Mouse (Mus musculus) lung, adult 2 months (tissue): Measurements from ENCODE around the gene Cdc42. TPM values are rescaled to one million over a fixed set of nuclear protein-coding genes. Genes with fewer than 3 reads are reported as not detected.

Experiments
- DNase-seq: peaks from one replicate; pipeline ENCODE4 v3.0.0; 2022
- H3K4me1 ChIP-seq: fragments of 200-500 bp; 2 replicates; pipeline ENCODE4 v1.6.1; 2011; ENCODE audit warnings: low read length; ENCODE audit not compliant: control insufficient read depth, insufficient read depth
- H3K4me3 ChIP-seq: fragments of 200-500 bp; replicated peaks from 2 replicates; pipeline ENCODE3; 2011; ENCODE audit warnings: low read depth, mild to moderate bottlenecking, control low read depth, low read length; ENCODE audit errors: extremely low read depth
- CTCF ChIP-seq: fragments of 200-500 bp; IDR thresholded peaks from 2 replicates; pipeline ENCODE4 v1.5.1; 2011; ENCODE audit warnings: mild to moderate bottlenecking, low read length, control low read depth; ENCODE audit not compliant: insufficient read depth
- POLR2A ChIP-seq: fragments of 200-500 bp; IDR thresholded peaks from 2 replicates; pipeline ENCODE4 v1.6.1; 2011; ENCODE audit warnings: low read depth, mild to moderate bottlenecking, control low read depth, low read length, borderline replicate concordance; ENCODE audit errors: extremely low read depth
- WGBS: fragments of 180-500 bp; shearing (Covaris S2); methylation state at CpG from one replicate; pipeline ENCODE4 v1.1.7; 2018; 5-methylcytosine and 5-hydroxymethylcytosine counted together
- polyA plus RNA-seq: library from polyadenylated mRNA; depleted of rRNA; stranded (reverse); fragments of >200 nt; gene quantifications from 2 replicates; pipeline ENCODE4 v1.2.3, GENCODE M21; 2012

The Cdc42 gene
- polyA plus RNA-seq, 1 experiment: 124 TPM

GRCm38 (mm10) chr4:137360996-137361395 lies 3.5 kb upstream of the Cdc42 start:
- no peak for DNase-seq

GRCm38 (mm10) chr4:137358291-137359002 lies 927 bp upstream of the Cdc42 start:
- H3K4me1 ChIP-seq: peaks cover 18% of the 10 kb centered on the region
- 41% methylated on average over 14 of the region's 14 CpGs for WGBS
- H3K4me3 ChIP-seq: no peak overlapping the region
- DNase-seq: no peak
- TF ChIP-seq POLR2A (no peak), CTCF (no peak)

More at GRCm38 (mm10) chr4:137360996-137361395, 3.5 kb upstream of the Cdc42 start:
- 71% methylated on average over 3 of the region's 3 CpGs for WGBS
- Histone ChIP-seq H3K4me3 (no peak overlapping the region), H3K4me1 (peaks cover 4% of the 10 kb centered on the region)
- TF ChIP-seq POLR2A (no peak), CTCF (no peak)

GRCm38 (mm10) chr4:137356674-137357510 lies 628 bp downstream of the Cdc42 start:
- TF ChIP-seq POLR2A (peak; percentile 34; the same call in 1 of the 2 replicates), CTCF (no peak)
- under 1% methylated on average over 72 of the region's 90 CpGs for WGBS
- H3K4me1 ChIP-seq: peaks cover 29% of the 10 kb centered on the region
- peak; percentile 75 for DNase-seq
- H3K4me3 ChIP-seq: peak overlapping the region; percentile 84

GRCm38 (mm10) chr4:137350627-137351026 lies 6.9 kb downstream of the Cdc42 start:
- TF ChIP-seq CTCF (no peak), POLR2A (no peak)
- peaks cover 36% of the 10 kb centered on the region for H3K4me1 ChIP-seq
- H3K4me3 ChIP-seq: no peak overlapping the region
- no peak for DNase-seq

- Histone ChIP-seq H3K4me3 (no peak overlapping the region), H3K4me1 (peaks cover 20% of the 10 kb centered on the region)
- WGBS: 81% methylated on average over 1 of the region's 1 CpGs
- TF ChIP-seq CTCF (no peak), POLR2A (no peak)
- no peak for DNase-seq
Observed at GRCm38 (mm10) chr4:137345790-137346189, 11.7 kb downstream of the Cdc42 start.

- Histone ChIP-seq H3K4me3 (no peak overlapping the region), H3K4me1 (peaks cover 21% of the 10 kb centered on the region)
- TF ChIP-seq CTCF (no peak), POLR2A (no peak)
- WGBS: 58% methylated on average over 2 of the region's 2 CpGs
- no peak for DNase-seq
Observed at GRCm38 (mm10) chr4:137345112-137345511, 12.4 kb downstream of the Cdc42 start.

- WGBS: 79% methylated on average over 1 of the region's 1 CpGs
- no peak for DNase-seq
- Histone ChIP-seq H3K4me3 (no peak overlapping the region), H3K4me1 (peaks cover 26% of the 10 kb centered on the region)
- no peak for TF ChIP-seq CTCF
- no peak for TF ChIP-seq POLR2A
Observed at GRCm38 (mm10) chr4:137342816-137343215, 14.7 kb downstream of the Cdc42 start.

- WGBS: 55% methylated on average over 1 of the region's 1 CpGs
- no peak for TF ChIP-seq CTCF
- TF ChIP-seq POLR2A: no peak
Observed at GRCm38 (mm10) chr4:137339415-137339814, 18.1 kb downstream of the Cdc42 start.

GRCm38 (mm10) chr4:137336468-137336867 lies 21.1 kb downstream of the Cdc42 start:
- Histone ChIP-seq H3K4me1 (peaks cover 27% of the 10 kb centered on the region), H3K4me3 (no peak overlapping the region)
- TF ChIP-seq POLR2A: no peak
- no peak for TF ChIP-seq CTCF
- DNase-seq: no peak
- 69% methylated on average over 5 of the region's 5 CpGs for WGBS

More at GRCm38 (mm10) chr4:137339415-137339814, 18.1 kb downstream of the Cdc42 start:
- Histone ChIP-seq H3K4me1 (peaks cover 31% of the 10 kb centered on the region), H3K4me3 (no peak overlapping the region)
- DNase-seq: no peak

GRCm38 (mm10) chr4:137332051-137332450 lies 25.5 kb downstream of the Cdc42 start:
- peaks cover 6% of the 10 kb centered on the region for H3K4me1 ChIP-seq
- no peak overlapping the region for H3K4me3 ChIP-seq
- TF ChIP-seq CTCF (no peak), POLR2A (no peak)
- no peak for DNase-seq
